Mouse (Mus musculus): ENCODE data around the gene Tshz3. TPM values are rescaled to one million over a fixed set of nuclear protein-coding genes. Genes with fewer than 3 reads are reported as not detected.

The Tshz3 gene
- polyA plus RNA-seq, 1 experiment from 2014 or later: 15.0 TPM

- no peak overlapping the region for H3K4me3 ChIP-seq (replicated peaks; ENCODE audit: low read length)
- peak; percentile 70 for ATAC-seq (ENCODE audit: insufficient read depth, low FRiP score)
- no peaks in the 10 kb centered on the region for H3K27me3 ChIP-seq (ENCODE audit: control insufficient read depth, insufficient read depth, low read length)
- no peaks in the 10 kb centered on the region for H3K36me3 ChIP-seq (ENCODE audit: control insufficient read depth, insufficient read depth, low read length)
- H3K9ac ChIP-seq (ENCODE audit: low read length): no peak overlapping the region; the same call in 1 of the 2 replicates
- peaks cover 7% of the 10 kb centered on the region; the same call in 1 of the 2 replicates for H3K4me1 ChIP-seq (ENCODE audit: control insufficient read depth, insufficient read depth, low read length)
- peak overlapping the region; percentile 38 for H3K4me2 ChIP-seq (ENCODE audit: low read depth, low read length)
- H3K9me3 ChIP-seq (replicated peaks; ENCODE audit: control insufficient read depth, low read length): no peaks in the 10 kb centered on the region
- H3K27ac ChIP-seq (ENCODE audit: low read length): peak overlapping the region; percentile 78
- WGBS: 33% methylated on average over 10 of the region's 10 CpGs
Observed at GRCm38 (mm10) chr7:36786713-36787421, 88.9 kb downstream of the Tshz3 start.

DNA sequence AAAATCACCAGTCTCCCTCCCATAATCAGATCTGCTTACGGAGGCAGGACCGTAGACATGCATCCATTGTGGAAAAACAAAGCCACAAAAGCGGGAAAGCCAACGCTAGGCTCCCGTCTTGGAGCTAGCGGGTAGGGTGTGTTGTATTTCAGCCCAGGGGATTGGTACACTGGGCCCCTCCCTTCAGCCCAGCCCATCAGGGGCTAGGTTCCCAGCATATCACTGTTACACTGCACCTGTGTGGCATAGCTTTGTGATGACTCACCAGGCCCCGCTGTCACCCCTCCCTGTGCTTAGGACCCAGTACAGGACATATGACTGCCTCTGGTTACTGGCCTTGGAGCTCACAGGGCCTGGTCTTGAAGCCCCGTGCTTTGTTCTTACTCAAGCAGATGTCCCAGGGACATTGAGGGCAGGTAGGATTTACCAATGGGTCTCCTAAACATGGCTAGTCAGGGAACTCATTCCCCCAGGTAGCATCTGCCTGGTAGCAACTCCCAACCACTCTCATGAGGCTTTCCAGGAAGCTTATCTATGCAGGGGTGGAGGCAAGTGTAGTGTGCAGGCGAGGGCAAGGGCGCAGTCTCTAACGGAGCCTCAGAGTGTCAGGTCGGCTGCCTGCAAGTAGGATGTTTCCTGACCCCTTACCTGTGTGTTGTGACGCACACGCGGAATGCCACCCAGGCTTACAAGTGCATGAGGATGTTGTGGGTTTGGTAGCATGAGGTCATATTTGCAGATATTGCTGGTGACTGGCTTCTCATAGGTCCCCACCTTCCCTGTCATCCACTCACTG, 98.7 kb downstream of the Tshz3 start:
- Histone ChIP-seq H3K9me3 (replicated peaks; ENCODE audit: control insufficient read depth, low read length) (no peaks in the 10 kb centered on the region), H3K36me3 (ENCODE audit: control insufficient read depth, insufficient read depth, low read length) (no peaks in the 10 kb centered on the region), H3K4me2 (ENCODE audit: low read depth, low read length) (no peak overlapping the region), H3K4me3 (replicated peaks; ENCODE audit: low read length) (no peak overlapping the region), H3K27ac (ENCODE audit: low read length) (no peak overlapping the region), H3K27me3 (ENCODE audit: control insufficient read depth, insufficient read depth, low read length) (no peaks in the 10 kb centered on the region), H3K9ac (ENCODE audit: low read length) (no peak overlapping the region), H3K4me1 (ENCODE audit: control insufficient read depth, insufficient read depth, low read length) (no peaks in the 10 kb centered on the region)
- WGBS: 70% methylated on average over 15 of the region's 15 CpGs
- peak; percentile 92; the same call in 1 of the 2 replicates for ATAC-seq (ENCODE audit: insufficient read depth, low FRiP score)

Data from stomach, embryonic 16.5 days (tissue).